ENCODE assay signal across 8 mouse cellular contexts in genomic region chr4:126428682-126429346, GRCm38 (mm10). TPM values are rescaled to one million over a fixed set of nuclear protein-coding genes. Genes with fewer than 3 reads are reported as not detected.
DNase-seq lines count a peak whose midpoint lies in the region; ATAC-seq and TF ChIP-seq lines count a peak whose summit lies in the region.

No protein-coding gene starts in this region.

- peaks cover 4% of the 10 kb centered on the region for H3K4me1 ChIP-seq in heart, adult 2 months (ENCODE audit: control insufficient read depth, insufficient read depth, low read length)
- peaks cover 22% of the 10 kb centered on the region for H3K4me1 ChIP-seq in G1E (ENCODE audit: insufficient read depth, low read depth, low read length)
- peaks cover 20% of the 10 kb centered on the region for H3K4me1 ChIP-seq in forebrain, embryonic 10.5 days
- H3K4me1 ChIP-seq in limb, embryonic 13.5 days, result peaks cover 7% of the 10 kb centered on the region
- H3K4me1 ChIP-seq in neural tube, embryonic 15.5 days, result peaks cover 13% of the 10 kb centered on the region

- H3K4me3 ChIP-seq in heart, adult 2 months, result peak overlapping the region; percentile 65
- peak overlapping the region; percentile 100 for H3K4me3 ChIP-seq in G1E (ENCODE audit: low read depth, low read length)
- H3K4me3 ChIP-seq in forebrain, embryonic 10.5 days, result peak overlapping the region; percentile 97
- peak overlapping the region; percentile 94 for H3K4me3 ChIP-seq in limb, embryonic 13.5 days
- H3K4me3 ChIP-seq in neural tube, embryonic 15.5 days (replicated peaks), result peak overlapping the region; percentile 98

- TF ChIP-seq EP300 in heart, adult 2 months (IDR thresholded peaks at IDR 0.05; ENCODE audit: insufficient read depth, low read depth, low read length), result no peak

- intact Hi-C loops in heart, adult 2 months (cut with DNase I), result loop anchor here (2.0 to 5.0 kb wide), 2 partner anchors 40 to 107 kb away; partner anchors contain the start of genes Adprhl2 and Ago1

- no peak for ATAC-seq in G1E (ENCODE audit: extremely low read depth, insufficient number of reproducible peaks, low FRiP score, poor library complexity, severe bottlenecking)
- ATAC-seq in limb, embryonic 13.5 days (ENCODE audit: low FRiP score, low read depth), result peak; percentile 50; the same call in 1 of the 2 replicates
- ATAC-seq in neural tube, embryonic 15.5 days (ENCODE audit: low FRiP score), result peak; percentile 22; the same call in 1 of the 2 replicates

- H3K27ac ChIP-seq in heart, adult 2 months, result peak overlapping the region; percentile 94
- H3K27ac ChIP-seq in forebrain, embryonic 10.5 days, result peak overlapping the region; percentile 89
- H3K27ac ChIP-seq in limb, embryonic 13.5 days, result peak overlapping the region; percentile 85
- H3K27ac ChIP-seq in neural tube, embryonic 15.5 days (replicated peaks), result peak overlapping the region; percentile 94

- 1% methylated on average over 24 of the region's 24 CpGs for WGBS in heart, adult 2 months
- 3% methylated on average over 24 of the region's 24 CpGs for WGBS in forebrain, embryonic 10.5 days
- 2% methylated on average over 24 of the region's 24 CpGs for WGBS in limb, embryonic 13.5 days
- WGBS in neural tube, embryonic 15.5 days, result 2% methylated on average over 24 of the region's 24 CpGs

- H3K9me3 ChIP-seq in G1E (replicated peaks), result no peaks in the 10 kb centered on the region
- H3K9me3 ChIP-seq in forebrain, embryonic 10.5 days, result no peaks in the 10 kb centered on the region
- no peaks in the 10 kb centered on the region for H3K9me3 ChIP-seq in limb, embryonic 13.5 days
- no peaks in the 10 kb centered on the region for H3K9me3 ChIP-seq in neural tube, embryonic 15.5 days (replicated peaks)

- no peaks in the 10 kb centered on the region for H3K27me3 ChIP-seq in heart, adult 2 months (ENCODE audit: control insufficient read depth, insufficient read depth, low read length)
- H3K27me3 ChIP-seq in G1E (ENCODE audit: insufficient read depth, low read length), result no peaks in the 10 kb centered on the region
- no peaks in the 10 kb centered on the region for H3K27me3 ChIP-seq in forebrain, embryonic 10.5 days (ENCODE audit: poor library complexity, severe bottlenecking)
- H3K27me3 ChIP-seq in limb, embryonic 13.5 days, result no peaks in the 10 kb centered on the region
- no peaks in the 10 kb centered on the region for H3K27me3 ChIP-seq in neural tube, embryonic 15.5 days (replicated peaks)

- H3K4me2 ChIP-seq in limb, embryonic 13.5 days (replicated peaks), result peak overlapping the region; percentile 92
- peak overlapping the region; percentile 91 for H3K4me2 ChIP-seq in neural tube, embryonic 15.5 days

- no peak for TF ChIP-seq POLR2A in heart, adult 2 months (IDR thresholded peaks at IDR 0.05; ENCODE audit: insufficient read depth, low read depth, low read length)

- no peak for TF ChIP-seq CTCF in heart, adult 2 months (IDR thresholded peaks at IDR 0.05)
- TF ChIP-seq CTCF in G1E (IDR thresholded peaks at IDR 0.05; ENCODE audit: low read depth, low read length), result no peak

- H3K79me2 ChIP-seq in heart, adult 2 months (replicated peaks; ENCODE audit: control insufficient read depth, insufficient read depth, low read length), result no peaks in the 10 kb centered on the region

- DNase-seq in heart, adult 2 months, result no peak
- DNase-seq in heart, adult 18-20 months, result no peak
- no peak for DNase-seq in G1E (ENCODE audit: low spot score)
- DNase-seq in forebrain, embryonic 10.5 days (ENCODE audit: extremely low spot score, low spot score), result no peak
- no peak for DNase-seq in right cerebral cortex, adult 18-20 months
- no peak for DNase-seq in gastrocnemius, adult 18-20 months (ENCODE audit: low spot score)

- H3K36me3 ChIP-seq in heart, adult 2 months (ENCODE audit: control insufficient read depth, insufficient read depth, low read length), result no peaks in the 10 kb centered on the region; the same call in 1 of the 2 replicates
- peaks cover 15% of the 10 kb centered on the region for H3K36me3 ChIP-seq in G1E (replicated peaks)
- H3K36me3 ChIP-seq in forebrain, embryonic 10.5 days (replicated peaks), result peaks cover 5% of the 10 kb centered on the region; the same call in 1 of the 2 replicates
- no peaks in the 10 kb centered on the region for H3K36me3 ChIP-seq in limb, embryonic 13.5 days
- H3K36me3 ChIP-seq in neural tube, embryonic 15.5 days, result no peaks in the 10 kb centered on the region

- peak overlapping the region; percentile 92 for H3K9ac ChIP-seq in heart, adult 2 months (ENCODE audit: low read depth, low read length)
- peak overlapping the region; percentile 93 for H3K9ac ChIP-seq in limb, embryonic 13.5 days
- peak overlapping the region; percentile 92 for H3K9ac ChIP-seq in neural tube, embryonic 15.5 days (replicated peaks)

RNA-seq across cellular contexts. Expression of gene Ago3, which starts 0.5 kb away (rescaled TPM):
- 10 to 100 TPM; 11.0 to 12.6 TPM for total RNA-seq in heart, adult 2 months (2021)
- 6.4 and 7.1 TPM in 2 replicates for polyA plus RNA-seq in heart, adult 2 months (2012; rRNA removed)
- 10 to 100 TPM; 12.5 to 14.4 TPM for total RNA-seq in heart, adult 18-20 months (2021)
- total RNA-seq in G1E (2014; fragmentation: Nextera tagmentation), result 18.0 and 24.7 TPM in 2 replicates
- total RNA-seq in G1E (2017), result 6.3 and 8.9 TPM in 2 replicates
- polyA plus RNA-seq in G1E (2012), result 3.1 and 6.6 TPM in 2 replicates
- 12.0 and 15.7 TPM in 2 replicates for polyA plus RNA-seq in forebrain, embryonic 10.5 days (2016; fragmentation: Nextera tagmentation; extraction: Ambion mirVana)
- 17.6 and 22.5 TPM in 2 replicates for polyA plus RNA-seq in limb, embryonic 13.5 days (2015; fragmentation: Nextera tagmentation; extraction: Ambion mirVana)
- 15.1 and 17.1 TPM in 2 replicates for polyA plus RNA-seq in neural tube, embryonic 15.5 days (2015; fragmentation: Nextera tagmentation; extraction: Ambion mirVana)
- 1 to 10 TPM; 7.6 TPM for total RNA-seq in gastrocnemius, adult 18-20 months (2021)

RNA-seq across cellular contexts. Expression of gene Ago1, which starts 39.6 kb away (rescaled TPM):
- total RNA-seq in heart, adult 2 months (2021), result 10 to 100 TPM; 11.5 to 12.3 TPM
- 7.5 and 12.1 TPM in 2 replicates for polyA plus RNA-seq in heart, adult 2 months (2012; rRNA removed)
- 10 to 100 TPM; 10.4 to 12.0 TPM for total RNA-seq in heart, adult 18-20 months (2021)
- 25.3 and 30.9 TPM in 2 replicates for total RNA-seq in G1E (2014; fragmentation: Nextera tagmentation)
- total RNA-seq in G1E (2017), result 12.1 and 15.2 TPM in 2 replicates
- 6.2 and 8.0 TPM in 2 replicates for polyA plus RNA-seq in G1E (2012)
- 9.1 and 11.4 TPM in 2 replicates for polyA plus RNA-seq in forebrain, embryonic 10.5 days (2016; fragmentation: Nextera tagmentation; extraction: Ambion mirVana)
- 4.9 and 5.5 TPM in 2 replicates for polyA plus RNA-seq in limb, embryonic 13.5 days (2015; fragmentation: Nextera tagmentation; extraction: Ambion mirVana)
- polyA plus RNA-seq in neural tube, embryonic 15.5 days (2015; fragmentation: Nextera tagmentation; extraction: Ambion mirVana), result 7.5 and 7.9 TPM in 2 replicates
- total RNA-seq in gastrocnemius, adult 18-20 months (2021), result 1 to 10 TPM; 5.8 to 6.2 TPM
